Mouse (Mus musculus) forebrain, embryonic 15.5 days (tissue): Measurements from ENCODE around the gene Osbpl3. TPM values are rescaled to one million over a fixed set of nuclear protein-coding genes. Genes with fewer than 3 reads are reported as not detected.

Experiments used
- ATAC-seq: fragments of 200-750 bp; cut with Nextera tagmentation; replicated peaks from 2 replicates; pipeline ENCODE4 v1.8.0; 2017; ENCODE audit warnings: mild to moderate bottlenecking, moderate TSS enrichment, moderate library complexity
- H3K27ac ChIP-seq: fragments of 300-500 bp; sonication (generic); replicated peaks from 2 replicates; pipeline ENCODE4 v1.5.1; 2015; ENCODE audit warnings: mild to moderate bottlenecking, inconsistent platforms
- H3K27me3 ChIP-seq: fragments of 300-500 bp; sonication (generic); 2 replicates; pipeline ENCODE4 v1.6.1; 2015; ENCODE audit warnings: inconsistent platforms
- H3K36me3 ChIP-seq: fragments of 300-500 bp; sonication (generic); 2 replicates; pipeline ENCODE4 v1.6.1; 2015; ENCODE audit warnings: mild to moderate bottlenecking, inconsistent platforms
- H3K4me1 ChIP-seq: fragments of 300-500 bp; sonication (generic); 2 replicates; pipeline ENCODE4 v1.6.1; 2015; ENCODE audit warnings: inconsistent platforms
- H3K4me2 ChIP-seq: fragments of 300-500 bp; sonication (generic); replicated peaks from 2 replicates; pipeline ENCODE4 v1.6.1; 2015; ENCODE audit warnings: mild to moderate bottlenecking, inconsistent platforms
- H3K4me3 ChIP-seq: fragments of 300-500 bp; sonication (generic); 2 replicates; pipeline ENCODE4 v1.5.1; 2015; ENCODE audit warnings: mild to moderate bottlenecking, inconsistent platforms
- H3K9ac ChIP-seq: fragments of 300-500 bp; sonication (generic); replicated peaks from 2 replicates; pipeline ENCODE4 v1.6.1; 2015; ENCODE audit warnings: mild to moderate bottlenecking, inconsistent platforms
- H3K9me3 ChIP-seq: fragments of 300-500 bp; sonication (generic); 2 replicates; pipeline ENCODE4 v1.6.1; 2016; ENCODE audit warnings: inconsistent platforms
- WGBS: fragments of 180-500 bp; shearing (Covaris S2); methylation state at CpG from one replicate; pipeline ENCODE4 v1.1.7; 2015; ENCODE audit warnings: mixed read lengths; 5-methylcytosine and 5-hydroxymethylcytosine counted together
- polyA plus RNA-seq: library from polyadenylated mRNA; unstranded; fragments of >200 nt; fragmentation: Nextera tagmentation; extraction: Ambion mirVana; gene quantifications from 2 replicates; pipeline ENCODE4 v1.2.1, GENCODE M21; 2015

The Osbpl3 gene
- polyA plus RNA-seq, 1 experiment from 2014 or later = 5.0 TPM

DNA sequence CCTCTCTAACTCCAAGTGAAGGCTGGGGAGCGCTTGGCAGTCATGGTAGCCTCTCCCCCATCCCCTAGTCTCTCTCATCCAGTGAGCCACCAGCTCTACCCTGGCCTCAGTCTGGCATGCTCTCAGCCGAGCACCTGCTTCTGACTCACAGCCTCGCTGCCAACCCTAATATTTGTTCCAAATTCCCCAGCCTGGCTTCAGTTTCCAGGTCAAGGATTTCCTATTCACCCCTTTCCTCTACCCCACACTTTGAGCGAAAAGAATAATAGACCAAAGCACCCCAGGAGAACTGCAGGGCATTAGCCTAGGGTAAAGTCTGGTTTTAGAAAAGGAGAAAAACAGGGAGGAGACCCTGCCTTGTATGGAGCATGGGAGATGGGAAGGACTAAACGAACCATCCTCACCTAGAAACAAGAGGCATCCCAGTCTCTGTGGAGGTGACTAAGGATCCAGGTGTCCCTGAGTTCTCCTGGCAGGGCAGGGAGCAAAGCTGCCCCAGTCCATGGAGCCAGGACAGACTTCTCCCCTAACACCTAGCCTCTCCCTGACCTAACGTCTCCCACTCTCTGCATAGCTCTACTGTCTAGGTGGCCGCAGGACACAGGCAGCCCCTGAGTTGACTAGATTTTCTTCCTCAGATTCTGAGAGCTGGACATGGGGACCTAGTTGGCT, 60.2 kb downstream of the Osbpl3 start:
- Histone ChIP-seq H3K4me2 (no peak overlapping the region), H3K36me3 (no peaks in the 10 kb centered on the region), H3K27me3 (no peaks in the 10 kb centered on the region), H3K4me3 (no peak overlapping the region), H3K9me3 (no peaks in the 10 kb centered on the region), H3K27ac (no peak overlapping the region), H3K4me1 (no peaks in the 10 kb centered on the region), H3K9ac (no peak overlapping the region)
- ATAC-seq = no peak
- WGBS = 53% methylated on average over 7 of the region's 7 CpGs

DNA sequence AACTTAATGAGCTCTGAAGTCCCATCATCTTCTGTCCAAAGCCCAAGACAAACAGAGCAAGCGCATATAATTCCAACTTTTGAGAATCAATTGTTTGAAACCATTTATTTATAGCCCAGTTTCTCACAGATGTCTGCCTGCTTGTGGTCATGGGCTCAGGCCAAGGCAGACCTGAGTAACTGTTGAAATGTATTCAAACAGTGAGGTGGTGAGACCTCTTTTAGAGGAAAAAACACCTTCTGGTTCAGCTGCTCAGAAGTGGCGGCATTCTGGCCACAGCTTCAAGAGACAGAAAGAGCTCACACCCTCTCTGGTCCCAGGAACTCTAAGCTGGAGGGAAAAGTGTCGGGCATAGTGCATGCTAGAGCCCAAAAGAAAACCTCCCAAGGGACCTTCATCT, 61.6 kb downstream of the Osbpl3 start:
- ATAC-seq = no peak
- Histone ChIP-seq H3K4me1 (no peaks in the 10 kb centered on the region), H3K36me3 (no peaks in the 10 kb centered on the region), H3K9ac (no peak overlapping the region), H3K4me2 (no peak overlapping the region), H3K4me3 (no peak overlapping the region), H3K9me3 (no peaks in the 10 kb centered on the region), H3K27ac (no peak overlapping the region), H3K27me3 (no peaks in the 10 kb centered on the region)
- WGBS = 89% methylated on average over 3 of the region's 3 CpGs

DNA sequence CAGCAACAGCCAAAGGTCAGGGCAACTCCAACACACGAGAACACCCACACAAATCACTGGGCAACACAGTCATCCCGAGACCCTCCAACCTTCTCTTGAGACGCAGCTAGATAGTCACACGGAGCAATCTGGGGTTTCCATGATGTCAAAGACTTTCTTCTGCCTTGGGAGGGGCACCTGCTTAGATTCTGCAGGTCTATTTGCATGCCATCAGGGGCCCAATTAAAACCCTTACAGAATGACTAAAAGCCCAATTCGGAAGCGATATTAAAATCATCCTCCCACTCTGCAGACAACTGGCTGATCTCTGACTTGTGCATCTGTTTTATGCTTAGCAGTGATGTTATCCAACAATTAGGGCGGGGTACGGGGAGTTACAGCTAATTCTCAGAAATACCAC, 62.0 kb downstream of the Osbpl3 start:
- ATAC-seq = no peak
- Histone ChIP-seq H3K9me3 (no peaks in the 10 kb centered on the region), H3K4me1 (no peaks in the 10 kb centered on the region), H3K27ac (no peak overlapping the region), H3K27me3 (no peaks in the 10 kb centered on the region), H3K4me3 (no peak overlapping the region), H3K4me2 (no peak overlapping the region), H3K9ac (no peak overlapping the region), H3K36me3 (no peaks in the 10 kb centered on the region)
- WGBS = 93% methylated on average over 8 of the region's 8 CpGs

DNA sequence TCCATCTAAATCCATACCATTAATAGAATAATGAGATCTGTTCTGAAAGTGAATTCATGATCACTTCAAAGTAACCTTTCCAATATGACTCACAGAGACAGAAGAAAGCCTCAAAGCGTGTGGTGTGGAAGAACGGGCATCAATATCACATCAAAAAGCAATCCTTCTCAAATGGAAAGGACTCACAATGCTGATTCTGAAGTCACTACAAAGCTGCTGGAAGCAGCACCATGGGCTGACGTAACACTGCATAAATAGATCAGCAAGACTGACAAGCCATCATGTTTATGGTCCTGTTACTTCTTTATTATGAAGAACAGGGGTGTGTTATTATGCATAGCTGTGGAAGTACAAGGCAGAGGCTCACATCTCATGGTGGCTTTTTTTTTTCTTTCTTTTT, 64.0 kb downstream of the Osbpl3 start:
- no peak overlapping the region for H3K9ac ChIP-seq
- no peaks in the 10 kb centered on the region for H3K4me1 ChIP-seq
- H3K4me3 ChIP-seq = no peak overlapping the region
- 85% methylated on average over 3 of the region's 3 CpGs for WGBS
- H3K27me3 ChIP-seq = no peaks in the 10 kb centered on the region
- no peak overlapping the region for H3K27ac ChIP-seq
- ATAC-seq = no peak
- no peaks in the 10 kb centered on the region for H3K9me3 ChIP-seq
- H3K36me3 ChIP-seq = no peaks in the 10 kb centered on the region
- H3K4me2 ChIP-seq = no peak overlapping the region

DNA sequence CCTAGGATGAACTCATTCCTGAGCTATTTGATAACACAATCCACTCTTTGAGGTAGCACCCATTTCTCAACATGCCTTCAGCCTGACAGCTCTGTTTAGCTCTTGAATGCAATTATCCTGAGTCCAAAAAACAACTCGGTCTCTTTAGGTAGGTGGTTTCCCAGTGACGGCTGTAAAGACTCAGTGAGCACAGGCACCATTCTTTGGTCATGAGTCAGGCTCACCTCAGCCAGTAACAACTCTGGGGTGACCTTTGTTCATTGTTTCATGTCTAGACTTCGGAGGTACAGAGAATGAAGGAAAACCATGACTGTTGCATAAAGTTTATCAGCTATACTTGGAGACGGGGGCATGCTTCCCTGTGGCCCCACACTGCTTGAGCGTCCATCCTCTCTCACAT, 65.7 kb downstream of the Osbpl3 start:
- no peak overlapping the region for H3K9ac ChIP-seq
- ATAC-seq = no peak
- WGBS = 71% methylated on average over 5 of the region's 5 CpGs

GRCm38 (mm10) chr6:50387629-50388028, 68.4 kb downstream of the Osbpl3 start:
- no peaks in the 10 kb centered on the region for H3K9me3 ChIP-seq
- H3K4me2 ChIP-seq = no peak overlapping the region
- ATAC-seq = no peak
- no peaks in the 10 kb centered on the region for H3K36me3 ChIP-seq
- no peak overlapping the region for H3K9ac ChIP-seq
- no peaks in the 10 kb centered on the region for H3K4me1 ChIP-seq
- no peak overlapping the region for H3K4me3 ChIP-seq
- H3K27ac ChIP-seq = no peak overlapping the region
- no peaks in the 10 kb centered on the region for H3K27me3 ChIP-seq
- WGBS = 82% methylated on average over 5 of the region's 5 CpGs

More for the DNA sequence above, 65.7 kb downstream of the Osbpl3 start:
- H3K4me2 ChIP-seq = no peak overlapping the region
- H3K9me3 ChIP-seq = no peaks in the 10 kb centered on the region
- no peaks in the 10 kb centered on the region for H3K27me3 ChIP-seq
- H3K4me3 ChIP-seq = no peak overlapping the region
- H3K4me1 ChIP-seq = no peaks in the 10 kb centered on the region
- no peaks in the 10 kb centered on the region for H3K36me3 ChIP-seq
- no peak overlapping the region for H3K27ac ChIP-seq

DNA sequence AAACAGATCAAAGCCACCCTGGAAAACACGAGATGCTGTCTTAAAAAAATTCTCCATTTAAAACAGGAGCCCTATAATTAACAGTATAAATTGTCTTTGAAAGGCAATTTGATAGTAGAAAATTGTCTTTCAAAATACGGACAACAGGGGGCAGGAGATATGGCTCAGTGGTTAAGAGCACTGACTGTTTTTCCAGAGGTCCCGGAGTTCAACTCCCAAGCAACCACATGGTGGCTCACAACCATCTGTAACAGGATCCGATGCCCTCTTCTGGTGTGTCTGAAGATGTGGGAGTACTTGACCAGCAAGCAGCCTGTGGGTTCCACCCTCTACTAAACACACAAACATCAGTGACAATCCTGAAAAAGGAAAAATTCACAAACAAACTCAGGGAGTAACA, 69.5 kb downstream of the Osbpl3 start:
- H3K36me3 ChIP-seq = no peaks in the 10 kb centered on the region
- no peak overlapping the region for H3K4me3 ChIP-seq
- H3K27me3 ChIP-seq = no peaks in the 10 kb centered on the region
- no peak for ATAC-seq
- H3K9ac ChIP-seq = no peak overlapping the region
- no peaks in the 10 kb centered on the region for H3K9me3 ChIP-seq
- no peak overlapping the region for H3K4me2 ChIP-seq
- 80% methylated on average over 4 of the region's 4 CpGs for WGBS
- H3K4me1 ChIP-seq = no peaks in the 10 kb centered on the region
- no peak overlapping the region for H3K27ac ChIP-seq

GRCm38 (mm10) chr6:50385451-50386013, 70.5 kb downstream of the Osbpl3 start:
- 93% methylated on average over 8 of the region's 8 CpGs for WGBS
- H3K27ac ChIP-seq = no peak overlapping the region
- H3K9ac ChIP-seq = no peak overlapping the region
- H3K27me3 ChIP-seq = no peaks in the 10 kb centered on the region
- no peak overlapping the region for H3K4me2 ChIP-seq
- H3K36me3 ChIP-seq = no peaks in the 10 kb centered on the region
- no peaks in the 10 kb centered on the region for H3K9me3 ChIP-seq
- H3K4me3 ChIP-seq = no peak overlapping the region
- H3K4me1 ChIP-seq = no peaks in the 10 kb centered on the region
- ATAC-seq = no peak

- H3K4me3 ChIP-seq = no peak overlapping the region
- 86% methylated on average over 7 of the region's 7 CpGs for WGBS
- no peak overlapping the region for H3K4me2 ChIP-seq
- ATAC-seq = no peak
- no peak overlapping the region for H3K9ac ChIP-seq
- no peaks in the 10 kb centered on the region for H3K27me3 ChIP-seq
- no peak overlapping the region for H3K27ac ChIP-seq
- H3K9me3 ChIP-seq = no peaks in the 10 kb centered on the region
- H3K4me1 ChIP-seq = no peaks in the 10 kb centered on the region
- no peaks in the 10 kb centered on the region for H3K36me3 ChIP-seq
These were observed 73.3 kb downstream of the Osbpl3 start for GRCm38 (mm10) chr6:50382711-50383110.

GRCm38 (mm10) chr6:50382196-50382595, 73.8 kb downstream of the Osbpl3 start:
- Histone ChIP-seq H3K9ac (no peak overlapping the region), H3K27ac (no peak overlapping the region), H3K27me3 (no peaks in the 10 kb centered on the region), H3K9me3 (no peaks in the 10 kb centered on the region), H3K4me2 (no peak overlapping the region), H3K4me1 (no peaks in the 10 kb centered on the region), H3K4me3 (no peak overlapping the region), H3K36me3 (no peaks in the 10 kb centered on the region)
- ATAC-seq = no peak
- WGBS = 55% methylated on average over 8 of the region's 8 CpGs

DNA sequence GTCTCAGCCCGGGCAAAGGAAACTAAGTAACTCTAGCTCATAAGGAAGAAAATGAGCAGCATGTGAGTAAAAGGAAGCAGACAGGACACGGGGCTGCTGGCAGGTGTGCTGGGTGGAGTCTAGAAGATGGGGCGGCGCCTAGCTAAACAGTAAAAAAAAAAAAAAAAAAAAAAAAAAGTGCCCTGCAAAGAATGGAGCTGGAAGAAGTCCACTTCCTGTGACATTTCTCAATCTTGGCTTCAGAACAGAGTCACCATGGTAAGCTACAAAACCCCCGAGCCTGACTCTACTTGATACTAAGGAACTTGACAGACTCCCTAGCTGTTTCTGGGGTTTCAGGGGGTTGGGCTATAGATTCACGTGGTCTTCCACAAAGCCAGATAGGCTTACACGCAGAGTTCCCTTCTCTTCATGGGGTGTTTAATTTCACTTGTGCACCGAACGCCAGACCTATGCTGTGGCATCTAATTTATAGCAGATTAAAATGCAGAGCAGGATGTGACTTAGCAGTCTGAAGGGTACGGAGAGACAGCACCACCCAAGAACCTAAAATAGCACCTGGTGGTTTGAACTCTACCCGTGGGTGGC, 74.4 kb downstream of the Osbpl3 start:
- H3K27me3 ChIP-seq = no peaks in the 10 kb centered on the region
- H3K9me3 ChIP-seq = no peaks in the 10 kb centered on the region
- 46% methylated on average over 11 of the region's 11 CpGs for WGBS
- H3K36me3 ChIP-seq = no peaks in the 10 kb centered on the region
- H3K27ac ChIP-seq = no peak overlapping the region
- H3K4me2 ChIP-seq = no peak overlapping the region
- H3K9ac ChIP-seq = no peak overlapping the region
- no peaks in the 10 kb centered on the region for H3K4me1 ChIP-seq
- no peak overlapping the region for H3K4me3 ChIP-seq
- no peak for ATAC-seq

DNA sequence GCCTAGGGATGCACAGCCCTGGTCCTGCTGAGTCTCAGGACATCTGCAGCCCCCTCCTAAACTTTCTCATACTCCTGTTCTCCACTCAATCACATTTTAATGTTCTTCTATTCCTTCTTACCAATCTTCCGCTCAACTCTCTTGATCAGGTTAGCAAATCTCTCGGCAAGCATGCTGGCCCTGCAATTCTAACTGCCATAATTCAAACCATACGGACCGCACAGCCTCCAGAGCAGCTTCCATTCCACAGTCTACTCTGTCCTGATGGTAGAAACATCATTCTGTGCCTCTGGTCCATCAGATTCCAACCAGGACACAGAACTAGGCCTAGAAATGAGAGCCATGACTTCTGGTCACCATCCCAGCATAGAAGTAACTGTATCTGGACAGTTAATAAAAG, 76.3 kb downstream of the Osbpl3 start:
- Histone ChIP-seq H3K36me3 (no peaks in the 10 kb centered on the region), H3K9ac (no peak overlapping the region), H3K9me3 (no peaks in the 10 kb centered on the region), H3K4me3 (no peak overlapping the region), H3K27me3 (no peaks in the 10 kb centered on the region), H3K4me1 (no peaks in the 10 kb centered on the region), H3K27ac (no peak overlapping the region), H3K4me2 (no peak overlapping the region)
- ATAC-seq = no peak
- 95% methylated on average over 4 of the region's 4 CpGs for WGBS

- H3K4me3 ChIP-seq = no peak overlapping the region
- H3K27ac ChIP-seq = no peak overlapping the region
- H3K9ac ChIP-seq = no peak overlapping the region
- 87% methylated on average over 5 of the region's 5 CpGs for WGBS
- H3K27me3 ChIP-seq = no peaks in the 10 kb centered on the region
- no peaks in the 10 kb centered on the region for H3K4me1 ChIP-seq
- no peak for ATAC-seq
- no peak overlapping the region for H3K4me2 ChIP-seq
- H3K9me3 ChIP-seq = no peaks in the 10 kb centered on the region
- H3K36me3 ChIP-seq = no peaks in the 10 kb centered on the region
These were observed 76.9 kb downstream of the Osbpl3 start for GRCm38 (mm10) chr6:50379136-50379535.
